Mouse (Mus musculus) forebrain, embryonic 15.5 days (tissue): ENCODE measurements around the gene Med12l. TPM values are rescaled to one million over a fixed set of nuclear protein-coding genes. Genes with fewer than 3 reads are reported as not detected.
"Not testable (repeated sequence)": the region's sequence is repeated elsewhere in the genome, so short reads cannot be mapped to it uniquely, and the experiment has no call there.

Experiments
- ATAC-seq: fragments of 200-750 bp; cut with Nextera tagmentation; replicated peaks from 2 replicates; pipeline ENCODE4 v1.8.0; 2017; ENCODE audit warnings: mild to moderate bottlenecking, moderate TSS enrichment, moderate library complexity
- H3K27ac ChIP-seq: fragments of 300-500 bp; sonication (generic); replicated peaks from 2 replicates; pipeline ENCODE4 v1.5.1; 2015; ENCODE audit warnings: mild to moderate bottlenecking, inconsistent platforms
- H3K27me3 ChIP-seq: fragments of 300-500 bp; sonication (generic); 2 replicates; pipeline ENCODE4 v1.6.1; 2015; ENCODE audit warnings: inconsistent platforms
- H3K36me3 ChIP-seq: fragments of 300-500 bp; sonication (generic); 2 replicates; pipeline ENCODE4 v1.6.1; 2015; ENCODE audit warnings: mild to moderate bottlenecking, inconsistent platforms
- H3K4me1 ChIP-seq: fragments of 300-500 bp; sonication (generic); 2 replicates; pipeline ENCODE4 v1.6.1; 2015; ENCODE audit warnings: inconsistent platforms
- H3K4me2 ChIP-seq: fragments of 300-500 bp; sonication (generic); replicated peaks from 2 replicates; pipeline ENCODE4 v1.6.1; 2015; ENCODE audit warnings: mild to moderate bottlenecking, inconsistent platforms
- H3K4me3 ChIP-seq: fragments of 300-500 bp; sonication (generic); 2 replicates; pipeline ENCODE4 v1.5.1; 2015; ENCODE audit warnings: mild to moderate bottlenecking, inconsistent platforms
- H3K9ac ChIP-seq: fragments of 300-500 bp; sonication (generic); replicated peaks from 2 replicates; pipeline ENCODE4 v1.6.1; 2015; ENCODE audit warnings: mild to moderate bottlenecking, inconsistent platforms
- H3K9me3 ChIP-seq: fragments of 300-500 bp; sonication (generic); 2 replicates; pipeline ENCODE4 v1.6.1; 2016; ENCODE audit warnings: inconsistent platforms
- WGBS: fragments of 180-500 bp; shearing (Covaris S2); methylation state at CpG from one replicate; pipeline ENCODE4 v1.1.7; 2015; ENCODE audit warnings: mixed read lengths; 5-methylcytosine and 5-hydroxymethylcytosine counted together
- polyA plus RNA-seq: library from polyadenylated mRNA; unstranded; fragments of >200 nt; fragmentation: Nextera tagmentation; extraction: Ambion mirVana; gene quantifications from 2 replicates; pipeline ENCODE4 v1.2.1, GENCODE M21; 2015

The Med12l gene
- polyA plus RNA-seq, 1 experiment from 2014 or later: 3.3 TPM

- no peaks in the 10 kb centered on the region for H3K9me3 ChIP-seq
- no peaks in the 10 kb centered on the region for H3K4me1 ChIP-seq
- no peak overlapping the region for H3K4me2 ChIP-seq
- H3K27me3 ChIP-seq: no peaks in the 10 kb centered on the region
- no peak overlapping the region for H3K4me3 ChIP-seq
- ATAC-seq: no peak
- WGBS: 88% methylated on average over 11 of the region's 11 CpGs
- H3K9ac ChIP-seq: no peak overlapping the region
- H3K36me3 ChIP-seq: no peaks in the 10 kb centered on the region
- no peak overlapping the region for H3K27ac ChIP-seq
Observed at GRCm38 (mm10) chr3:59078585-59078984, 73.0 kb downstream of the Med12l start.

- H3K27me3 ChIP-seq: no peaks in the 10 kb centered on the region
- H3K27ac ChIP-seq: no peak overlapping the region
- H3K9me3 ChIP-seq: no peaks in the 10 kb centered on the region
- H3K4me2 ChIP-seq: no peak overlapping the region
- no peaks in the 10 kb centered on the region for H3K4me1 ChIP-seq
- ATAC-seq: peak; percentile 60; the same call in 1 of the 2 replicates
- H3K36me3 ChIP-seq: no peaks in the 10 kb centered on the region
- H3K4me3 ChIP-seq: no peak overlapping the region
- 40% methylated on average over 4 of the region's 4 CpGs for WGBS
- no peak overlapping the region for H3K9ac ChIP-seq
Observed at GRCm38 (mm10) chr3:59079327-59079726, 73.7 kb downstream of the Med12l start.

- Histone ChIP-seq H3K27me3 (no peaks in the 10 kb centered on the region), H3K4me1 (no peaks in the 10 kb centered on the region), H3K4me2 (no peak overlapping the region), H3K9ac (no peak overlapping the region), H3K4me3 (no peak overlapping the region), H3K9me3 (no peaks in the 10 kb centered on the region), H3K27ac (no peak overlapping the region), H3K36me3 (no peaks in the 10 kb centered on the region)
- 22% methylated on average over 6 of the region's 6 CpGs for WGBS
- ATAC-seq: no peak
Observed at GRCm38 (mm10) chr3:59080293-59080916, 74.8 kb downstream of the Med12l start.

- H3K4me3 ChIP-seq: no peak overlapping the region
- H3K9me3 ChIP-seq: no peaks in the 10 kb centered on the region
- WGBS: 21% methylated on average over 7 of the region's 7 CpGs
- H3K27ac ChIP-seq: no peak overlapping the region
- no peaks in the 10 kb centered on the region for H3K4me1 ChIP-seq
- ATAC-seq: no peak
- H3K36me3 ChIP-seq: no peaks in the 10 kb centered on the region
- no peaks in the 10 kb centered on the region for H3K27me3 ChIP-seq
- H3K9ac ChIP-seq: no peak overlapping the region
- H3K4me2 ChIP-seq: no peak overlapping the region
Observed at GRCm38 (mm10) chr3:59080919-59081318, 75.3 kb downstream of the Med12l start.

- WGBS: 86% methylated on average over 11 of the region's 11 CpGs
- ATAC-seq: no peak
- H3K9me3 ChIP-seq: no peaks in the 10 kb centered on the region
- H3K4me3 ChIP-seq: no peak overlapping the region
- H3K27me3 ChIP-seq: no peaks in the 10 kb centered on the region
- H3K27ac ChIP-seq: no peak overlapping the region
- H3K9ac ChIP-seq: no peak overlapping the region
- no peaks in the 10 kb centered on the region for H3K36me3 ChIP-seq
- H3K4me2 ChIP-seq: no peak overlapping the region
- H3K4me1 ChIP-seq: no peaks in the 10 kb centered on the region
Observed at GRCm38 (mm10) chr3:59092702-59093101, 87.1 kb downstream of the Med12l start.

GRCm38 (mm10) chr3:59097421-59097820 is 91.8 kb downstream of the Med12l start:
- H3K4me2 ChIP-seq: no peak overlapping the region
- ATAC-seq: no peak
- H3K27ac ChIP-seq: no peak overlapping the region
- H3K36me3 ChIP-seq: no peaks in the 10 kb centered on the region
- H3K27me3 ChIP-seq: no peaks in the 10 kb centered on the region
- no peak overlapping the region for H3K9ac ChIP-seq
- H3K9me3 ChIP-seq: no peaks in the 10 kb centered on the region
- H3K4me3 ChIP-seq: no peak overlapping the region
- WGBS: 78% methylated on average over 6 of the region's 6 CpGs
- no peaks in the 10 kb centered on the region for H3K4me1 ChIP-seq

GRCm38 (mm10) chr3:59098540-59098939 is 92.9 kb downstream of the Med12l start:
- Histone ChIP-seq H3K9me3 (no peaks in the 10 kb centered on the region), H3K27me3 (no peaks in the 10 kb centered on the region), H3K9ac (no peak overlapping the region), H3K4me2 (no peak overlapping the region), H3K27ac (no peak overlapping the region), H3K36me3 (no peaks in the 10 kb centered on the region), H3K4me1 (no peaks in the 10 kb centered on the region), H3K4me3 (no peak overlapping the region)
- 83% methylated on average over 10 of the region's 10 CpGs for WGBS
- no peak for ATAC-seq

- H3K27me3 ChIP-seq: no peaks in the 10 kb centered on the region
- no peaks in the 10 kb centered on the region for H3K4me1 ChIP-seq
- H3K4me2 ChIP-seq: no peak within 1 kb of the TSS
- WGBS: 80% methylated on average over 6 of the region's 6 CpGs
- H3K9ac ChIP-seq: no peak within 1 kb of the TSS
- no peak for ATAC-seq
- H3K36me3 ChIP-seq: no peaks in the 10 kb centered on the region
- no peak within 1 kb of the TSS for H3K27ac ChIP-seq
- H3K4me3 ChIP-seq: no peak within 1 kb of the TSS
- H3K9me3 ChIP-seq: no peaks in the 10 kb centered on the region
Observed at GRCm38 (mm10) chr3:59101218-59101986, 95.8 kb downstream of the Med12l start, which contains the start of gene Gpr171. TSS of gene Gpr171 (minus strand) at chr3:59101821.

- WGBS: 91% methylated on average over 2 of the region's 2 CpGs
- no peak overlapping the region for H3K4me3 ChIP-seq
Observed at GRCm38 (mm10) chr3:59102146-59102545, 96.5 kb downstream of the Med12l start.

GRCm38 (mm10) chr3:59104462-59104861 is 98.8 kb downstream of the Med12l start:
- no peaks in the 10 kb centered on the region for H3K27me3 ChIP-seq
- H3K27ac ChIP-seq: no peak overlapping the region
- no peak for ATAC-seq
- no peaks in the 10 kb centered on the region for H3K9me3 ChIP-seq
- H3K4me3 ChIP-seq: no peak overlapping the region
- H3K4me2 ChIP-seq: no peak overlapping the region
- no peaks in the 10 kb centered on the region for H3K4me1 ChIP-seq
- WGBS: 85% methylated on average over 4 of the region's 4 CpGs
- H3K9ac ChIP-seq: no peak overlapping the region
- H3K36me3 ChIP-seq: no peaks in the 10 kb centered on the region

More at GRCm38 (mm10) chr3:59102146-59102545, 96.5 kb downstream of the Med12l start:
- no peak overlapping the region for H3K27ac ChIP-seq
- H3K9me3 ChIP-seq: no peaks in the 10 kb centered on the region
- no peaks in the 10 kb centered on the region for H3K4me1 ChIP-seq
- no peak overlapping the region for H3K4me2 ChIP-seq
- no peak for ATAC-seq
- H3K9ac ChIP-seq: no peak overlapping the region
- no peaks in the 10 kb centered on the region for H3K27me3 ChIP-seq
- no peaks in the 10 kb centered on the region for H3K36me3 ChIP-seq

- H3K27me3 ChIP-seq: no peaks in the 10 kb centered on the region
- H3K9me3 ChIP-seq: no peaks in the 10 kb centered on the region
- ATAC-seq: no peak
- no peaks in the 10 kb centered on the region for H3K36me3 ChIP-seq
- H3K4me1 ChIP-seq: no peaks in the 10 kb centered on the region
- H3K4me2 ChIP-seq: no peak overlapping the region
- no peak overlapping the region for H3K27ac ChIP-seq
- H3K9ac ChIP-seq: no peak overlapping the region
- no peak overlapping the region for H3K4me3 ChIP-seq
- WGBS: 91% methylated on average over 4 of the region's 4 CpGs
Observed at GRCm38 (mm10) chr3:59107439-59107838, 101.8 kb downstream of the Med12l start.

GRCm38 (mm10) chr3:59109834-59110233 is 104.2 kb downstream of the Med12l start:
- H3K27ac ChIP-seq, ATAC-seq, H3K9ac ChIP-seq, H3K27me3 ChIP-seq, H3K36me3 ChIP-seq, H3K4me3 ChIP-seq, H3K4me1 ChIP-seq, H3K9me3 ChIP-seq, H3K4me2 ChIP-seq: not testable (repeated sequence)
- WGBS: 96% methylated on average over 3 of the region's 3 CpGs
